Mouse (Mus musculus) testis, postnatal 10 days (tissue): ENCODE results near the gene Hoxd10.
A peak's percentile ranks its signal among the peaks of the same experiment; 100 is the strongest.

Experiments used
- DNase-seq: peaks from one replicate; pipeline ENCODE4 v3.0.0; 2021; ENCODE audit warnings: low spot score

Gene Hoxd10

DNA sequence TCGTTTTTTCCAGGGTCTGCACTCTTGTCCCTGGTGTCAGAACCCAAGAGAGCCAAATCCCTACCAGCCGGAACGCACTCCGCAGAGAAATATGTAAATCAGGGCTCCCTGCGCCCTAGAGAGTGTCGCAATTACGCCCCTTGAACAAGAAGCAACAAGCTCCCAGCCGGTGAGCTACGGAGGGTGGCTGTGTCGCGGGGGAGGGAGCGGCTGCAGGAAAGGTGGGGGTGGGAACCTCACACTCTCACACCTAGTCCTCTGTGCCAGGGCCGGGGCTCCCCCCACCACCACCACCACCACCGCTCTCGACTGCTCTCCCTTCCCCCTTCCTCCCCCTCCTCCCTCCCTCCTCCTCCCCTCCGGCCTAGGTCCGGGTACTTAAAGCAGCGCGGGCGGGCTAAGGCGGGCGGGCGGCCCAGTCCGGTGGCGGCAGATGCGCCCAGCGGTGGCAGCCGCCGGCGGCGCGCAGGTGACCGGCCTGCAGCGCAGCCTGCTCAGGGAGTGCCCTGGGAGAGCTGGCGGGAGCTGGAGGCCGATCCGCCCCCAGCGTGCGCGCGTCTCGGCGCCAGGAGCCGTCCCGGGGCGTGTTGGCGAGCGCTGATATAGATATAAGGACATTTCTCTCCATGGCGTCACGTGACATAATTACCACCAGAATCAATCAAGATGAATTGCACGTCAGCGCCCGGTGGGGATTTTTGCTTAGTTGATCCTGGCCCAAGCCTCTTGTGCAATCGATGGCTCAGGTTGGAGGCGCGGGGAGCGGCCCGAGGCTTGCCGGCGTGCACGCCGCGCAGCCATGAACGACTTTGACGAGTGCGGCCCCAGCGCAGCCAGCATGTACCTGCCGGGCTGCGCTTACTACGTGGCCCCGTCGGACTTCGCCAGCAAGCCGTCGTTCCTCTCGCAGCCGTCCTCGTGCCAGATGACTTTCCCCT lies 9.9 kb upstream of the Hoxd10 start:
- no peak for DNase-seq

GRCm38 (mm10) chr2:74682796-74683195 lies 8.9 kb upstream of the Hoxd10 start:
- no peak for DNase-seq

DNA sequence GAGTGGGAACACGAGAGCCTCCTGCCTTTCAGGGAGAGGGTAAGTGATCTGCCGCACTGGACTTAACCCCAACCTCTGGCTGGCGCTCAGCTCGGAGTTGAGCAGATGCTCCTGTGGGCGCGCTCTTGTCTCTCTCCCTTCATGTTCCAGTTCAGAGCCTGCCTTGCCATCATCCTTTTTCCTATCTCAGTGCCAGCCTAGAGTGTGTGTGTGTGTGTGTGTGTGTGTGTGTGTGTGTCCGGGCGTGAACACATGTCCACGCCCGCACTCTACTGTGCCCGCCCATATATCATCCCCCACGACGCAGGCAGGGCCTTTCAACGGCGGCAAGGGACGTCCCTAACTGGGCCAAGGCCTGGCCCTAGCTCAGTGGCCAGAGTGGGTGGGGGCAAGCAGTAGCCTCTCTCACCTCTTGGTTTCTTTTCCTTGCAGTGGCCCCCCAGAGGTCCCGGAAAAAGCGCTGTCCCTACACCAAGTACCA lies 8.2 kb upstream of the Hoxd10 start:
- no peak for DNase-seq

GRCm38 (mm10) chr2:74684106-74684505 lies 7.6 kb upstream of the Hoxd10 start:
- DNase-seq, result no peak

GRCm38 (mm10) chr2:74685059-74685603 lies 6.6 kb upstream of the Hoxd10 start:
- DNase-seq, result no peak

DNA sequence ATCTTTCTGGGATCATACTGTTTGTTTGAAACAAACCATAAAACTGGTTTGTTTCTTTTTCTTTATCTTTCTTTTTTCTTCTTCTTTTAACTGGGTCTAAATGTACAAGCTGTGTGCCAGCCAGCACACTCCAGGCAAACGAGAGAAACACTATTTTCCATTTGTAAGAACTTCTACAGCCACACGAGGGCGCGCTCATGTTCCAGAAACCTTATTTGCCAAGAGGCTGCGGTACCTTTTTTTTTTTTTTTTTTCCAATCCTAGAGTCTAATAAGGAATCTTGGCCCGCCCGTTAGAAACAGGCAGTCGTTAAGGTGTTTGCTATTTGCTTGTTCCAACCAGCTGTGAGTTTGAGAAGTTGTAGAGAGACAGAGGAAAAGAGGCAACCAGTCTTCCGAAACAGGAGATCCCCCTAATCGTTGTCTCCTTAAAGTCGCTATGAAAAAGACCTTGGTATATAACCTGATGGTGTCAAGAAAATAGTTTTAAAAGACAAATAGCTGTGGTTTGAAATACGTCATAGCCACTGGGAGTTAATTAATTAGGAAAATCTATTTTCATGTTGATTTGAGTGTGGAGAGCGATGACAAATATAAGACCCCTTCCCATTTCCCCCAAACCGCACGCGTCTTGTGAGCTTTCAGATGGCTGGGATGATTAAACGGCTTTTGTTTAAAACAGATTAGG lies 5.3 kb upstream of the Hoxd10 start:
- peak; percentile 83 for DNase-seq

DNA sequence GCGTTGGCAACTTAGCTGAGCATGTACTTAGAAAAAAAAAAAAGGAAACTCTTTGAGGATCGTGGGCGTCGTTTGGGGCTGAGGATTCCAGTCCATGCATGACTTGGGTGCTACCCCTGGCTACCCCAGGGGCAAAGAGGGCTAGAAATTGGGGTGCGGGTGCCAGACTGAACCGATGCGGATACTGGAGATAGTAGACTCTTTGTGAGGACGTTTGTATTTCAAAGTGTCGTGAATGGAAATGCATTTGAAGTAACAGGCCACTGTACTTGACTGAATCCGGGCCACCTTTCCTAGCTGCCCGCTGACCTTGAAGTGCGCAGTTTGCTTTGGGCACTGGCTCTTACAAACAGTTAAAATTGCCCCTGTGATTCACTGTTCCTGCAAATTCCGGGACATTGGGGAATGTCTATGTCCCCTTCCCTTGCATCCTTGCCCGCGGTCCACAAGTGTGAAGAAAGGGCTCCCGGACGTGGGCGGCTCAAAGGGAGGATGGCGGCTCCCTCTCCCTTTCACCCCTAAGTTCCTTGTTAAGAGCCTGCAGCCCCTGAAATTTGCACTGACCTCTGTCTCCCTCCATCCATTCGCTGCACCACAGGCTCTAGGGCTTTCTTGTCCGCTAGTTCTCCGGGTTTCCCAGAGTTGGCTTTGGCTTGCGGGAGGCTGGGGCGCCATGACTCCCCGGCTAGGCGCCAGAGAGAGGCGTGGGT lies 4.6 kb upstream of the Hoxd10 start:
- no peak for DNase-seq

GRCm38 (mm10) chr2:74687698-74688555 lies 3.8 kb upstream of the Hoxd10 start:
- no peak for DNase-seq

- DNase-seq, result no peak
Measured at GRCm38 (mm10) chr2:74688795-74689573, 2.7 kb upstream of the Hoxd10 start.

DNA sequence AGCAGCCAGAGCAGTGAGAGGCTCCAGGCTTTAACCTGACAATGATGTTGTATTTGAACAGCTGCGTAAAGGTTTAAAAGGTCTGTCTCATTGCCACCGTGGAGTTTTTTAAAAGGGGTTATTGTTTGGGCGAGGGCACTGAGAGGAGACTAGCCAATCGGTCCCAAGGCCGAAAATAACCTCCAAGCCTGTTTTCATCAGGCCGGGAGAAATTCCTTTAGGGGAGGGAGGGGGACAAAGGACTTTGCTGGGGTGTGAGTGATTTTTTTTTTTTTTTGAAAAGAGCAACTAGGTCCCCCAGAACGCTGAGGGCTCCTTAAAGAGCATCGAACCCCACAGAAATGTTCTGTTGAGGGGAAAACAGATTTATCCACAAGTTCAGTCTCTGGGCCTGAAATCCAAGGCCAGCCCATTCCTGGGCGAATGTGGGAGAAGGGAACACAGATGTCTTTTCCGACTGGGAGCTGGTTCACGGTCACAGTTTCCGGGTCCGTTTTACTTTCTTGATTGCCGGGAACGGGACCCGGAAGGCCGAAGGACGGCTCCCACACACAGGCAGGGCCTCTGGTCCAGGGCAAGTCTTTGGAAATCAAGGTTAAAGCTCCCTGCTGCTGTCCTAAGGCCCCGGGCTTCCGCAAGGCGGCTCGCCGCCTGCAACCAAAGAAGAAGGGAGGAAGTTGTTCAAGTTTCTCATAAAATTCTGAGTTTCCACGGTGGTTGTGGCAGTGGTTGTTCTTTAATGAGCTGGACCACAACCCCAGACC lies 2.0 kb upstream of the Hoxd10 start:
- DNase-seq, result no peak

DNA sequence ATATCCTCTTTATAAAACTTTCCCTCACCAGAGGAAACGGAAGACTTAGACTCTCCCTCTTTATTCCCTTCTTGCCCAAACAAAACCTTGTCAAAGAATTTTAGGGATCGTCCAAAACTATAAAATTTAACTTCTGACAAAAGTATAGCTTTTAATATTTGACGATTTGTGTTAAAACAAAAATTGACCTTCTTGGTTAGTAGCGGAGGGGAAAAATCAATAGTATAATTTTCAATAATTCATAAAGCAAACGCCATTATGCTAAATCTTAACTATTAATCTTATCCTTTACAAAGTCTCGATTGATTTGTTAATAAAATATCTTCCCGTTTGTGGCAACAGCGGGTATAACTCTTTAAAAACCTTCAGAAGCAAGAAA lies 1.4 kb upstream of the Hoxd10 start:
- no peak for DNase-seq

DNA sequence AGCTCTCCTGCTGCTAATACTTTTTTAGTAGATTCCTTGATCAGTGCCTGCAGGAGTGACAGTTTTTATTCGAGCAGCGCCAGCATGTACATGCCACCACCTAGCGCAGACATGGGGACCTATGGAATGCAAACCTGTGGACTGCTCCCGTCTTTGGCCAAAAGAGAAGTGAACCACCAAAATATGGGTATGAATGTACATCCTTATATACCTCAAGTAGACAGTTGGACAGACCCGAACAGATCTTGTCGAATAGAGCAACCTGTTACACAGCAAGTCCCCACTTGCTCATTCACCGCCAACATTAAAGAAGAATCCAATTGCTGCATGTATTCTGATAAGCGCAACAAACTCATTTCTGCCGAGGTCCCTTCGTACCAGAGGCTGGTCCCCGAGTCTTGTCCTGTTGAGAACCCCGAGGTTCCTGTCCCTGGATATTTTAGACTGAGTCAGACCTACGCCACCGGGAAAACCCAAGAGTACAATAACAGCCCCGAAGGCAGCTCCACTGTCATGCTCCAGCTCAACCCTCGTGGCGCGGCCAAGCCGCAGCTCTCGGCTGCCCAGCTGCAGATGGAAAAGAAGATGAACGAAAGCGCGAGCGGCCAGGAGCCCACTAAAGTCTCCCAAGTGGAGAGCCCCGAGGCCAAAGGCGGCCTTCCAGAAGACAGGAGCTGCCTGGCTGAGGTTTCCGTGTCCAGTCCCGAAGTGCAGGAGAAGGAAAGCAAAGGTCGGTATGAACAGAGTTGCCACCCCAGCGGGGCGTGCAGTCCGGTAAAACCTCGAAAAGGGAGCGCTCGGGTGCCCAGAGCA lies 477 bp downstream of the Hoxd10 start:
- DNase-seq, result no peak

- DNase-seq, result no peak
Measured at GRCm38 (mm10) chr2:74692808-74693431, 1.2 kb downstream of the Hoxd10 start.

- no peak for DNase-seq
Measured at GRCm38 (mm10) chr2:74693432-74693827, 1.7 kb downstream of the Hoxd10 start.

DNA sequence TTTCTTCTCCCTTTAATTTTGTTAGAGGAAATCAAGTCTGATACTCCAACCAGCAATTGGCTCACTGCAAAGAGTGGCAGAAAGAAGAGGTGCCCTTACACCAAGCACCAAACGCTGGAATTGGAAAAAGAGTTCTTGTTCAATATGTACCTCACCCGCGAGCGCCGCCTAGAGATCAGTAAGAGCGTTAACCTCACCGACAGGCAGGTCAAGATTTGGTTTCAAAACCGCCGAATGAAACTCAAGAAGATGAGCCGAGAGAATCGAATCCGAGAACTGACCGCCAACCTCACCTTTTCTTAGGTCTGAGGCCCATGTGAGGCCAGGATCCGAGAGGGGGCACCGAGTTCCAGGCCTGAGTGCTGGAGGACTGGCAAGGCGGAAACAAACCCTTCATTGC lies 2.3 kb downstream of the Hoxd10 start:
- DNase-seq, result peak; percentile 75

DNA sequence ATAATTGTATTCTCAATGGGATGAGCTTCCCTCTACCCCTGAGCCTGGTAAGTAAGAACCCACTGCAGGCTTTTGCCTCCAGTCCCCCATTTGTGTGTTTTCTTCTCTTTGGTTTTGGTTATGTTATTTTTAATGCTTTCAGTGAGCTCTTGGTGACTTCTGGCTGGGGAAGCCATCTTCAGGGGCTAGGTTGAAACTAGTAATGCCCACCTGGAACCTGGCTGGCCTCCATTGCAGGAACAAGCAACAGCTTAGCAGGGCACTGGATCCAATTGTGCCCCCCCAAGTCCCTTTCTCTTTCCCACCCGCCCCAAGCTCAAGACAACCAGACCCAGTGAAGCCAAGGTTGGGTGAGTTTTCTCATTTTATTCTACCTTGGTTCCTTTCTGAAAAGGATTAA lies 3.7 kb downstream of the Hoxd10 start:
- no peak for DNase-seq

DNA sequence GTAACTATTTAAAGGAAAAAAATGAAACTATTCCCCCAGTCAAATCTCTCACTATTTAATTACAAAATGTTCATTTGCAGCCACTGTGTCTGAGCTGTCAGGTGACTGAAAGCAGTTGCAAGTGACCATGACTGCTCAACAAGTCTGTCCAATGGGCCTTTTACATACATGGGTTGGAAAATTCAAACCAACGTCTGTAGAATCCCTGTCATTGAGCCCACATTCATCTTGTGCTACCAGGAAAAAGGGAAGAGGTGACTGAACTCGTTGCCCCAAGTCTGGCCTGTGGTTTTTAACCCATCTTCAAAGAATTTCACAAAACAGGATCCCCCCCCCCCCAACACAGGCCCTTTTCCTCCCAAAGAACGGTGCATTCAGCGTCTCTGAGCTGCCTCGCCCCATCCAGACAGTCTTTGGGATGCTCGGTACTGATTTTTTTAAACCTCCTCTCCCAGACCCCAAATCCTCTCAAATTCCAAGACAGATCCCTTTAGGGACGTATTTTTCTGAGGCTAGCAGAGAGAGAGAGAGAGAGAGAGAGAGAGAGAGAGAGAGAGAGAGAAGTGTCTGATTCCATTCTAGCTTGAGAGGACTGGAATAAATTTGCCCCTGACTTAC lies 4.2 kb downstream of the Hoxd10 start:
- no peak for DNase-seq
